Mouse (Mus musculus): ENCODE data around the gene Rbm33. TPM values are rescaled to one million over a fixed set of nuclear protein-coding genes. Genes with fewer than 3 reads are reported as not detected.

The Rbm33 gene
- 19.2 TPM for polyA plus RNA-seq (2014; fragmentation: Illumina TruSeq; extraction: RNeasy Lipid Tissue Mini Kit (QIAGEN cat#74804); ENCODE audit: low read depth, low replicate concordance)

DNA sequence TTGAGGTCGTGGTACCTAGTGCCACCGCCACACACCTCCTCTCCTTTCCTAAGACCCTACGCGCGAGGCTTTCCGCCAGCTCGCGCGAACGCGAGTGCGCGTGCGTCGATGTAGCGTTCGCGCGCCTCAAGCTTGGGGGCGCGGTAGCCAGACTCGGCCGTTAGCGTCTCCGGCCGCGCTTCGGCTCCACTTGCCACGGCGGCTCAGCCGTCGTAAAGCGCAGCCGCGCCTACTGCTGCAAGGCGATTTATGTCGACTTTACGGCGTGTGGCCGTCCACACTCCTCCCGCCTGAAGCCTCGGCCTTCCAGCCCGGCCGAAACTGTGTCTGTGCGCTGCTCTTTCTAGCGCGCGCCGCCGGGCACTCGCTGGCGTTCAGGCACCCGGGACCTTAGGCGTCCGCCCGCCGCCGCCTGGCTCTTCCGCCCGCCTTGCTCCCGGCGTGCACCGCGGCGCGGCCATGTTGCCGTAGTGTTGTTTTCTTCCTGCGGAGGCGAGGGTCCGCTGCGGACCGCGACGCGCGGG, at the start of gene Rbm33:
Rbm33 (plus strand) TSS at position 400 of the 524 bp plus-strand sequence.

GRCm38 (mm10) chr5:28466760-28467306, 149.9 kb downstream of the Rbm33 start, which contains the start of gene Shh:
Gene Shh (minus strand): TSS chr5:28467256.

Other genes with a start within 250 kb of the Rbm33 start
- gene Insig1, start 245.8 kb upstream of the Rbm33 start, polyA plus RNA-seq (2014; fragmentation: Illumina TruSeq; extraction: RNeasy Lipid Tissue Mini Kit (QIAGEN cat#74804); ENCODE audit: low read depth, low replicate concordance) = 16.6 TPM
- not detected for gene En2, start 151.4 kb upstream of the Rbm33 start, polyA plus RNA-seq (2014; fragmentation: Illumina TruSeq; extraction: RNeasy Lipid Tissue Mini Kit (QIAGEN cat#74804); ENCODE audit: low read depth, low replicate concordance)
- not detected for gene Cnpy1, start 71.3 kb upstream of the Rbm33 start, polyA plus RNA-seq (2014; fragmentation: Illumina TruSeq; extraction: RNeasy Lipid Tissue Mini Kit (QIAGEN cat#74804); ENCODE audit: low read depth, low replicate concordance)
- gene Shh, start 150.1 kb downstream of the Rbm33 start, polyA plus RNA-seq (2014; fragmentation: Illumina TruSeq; extraction: RNeasy Lipid Tissue Mini Kit (QIAGEN cat#74804); ENCODE audit: low read depth, low replicate concordance) = not detected